Mouse (Mus musculus): ENCODE measurements around the gene Nppb. TPM values are rescaled to one million over a fixed set of nuclear protein-coding genes. Genes with fewer than 3 reads are reported as not detected.
A peak's percentile ranks its signal among the peaks of the same experiment; 100 is the strongest.

Gene Nppb
- polyA plus RNA-seq, 2 experiments, result not detected

GRCm38 (mm10) chr4:148004361-148004760 is 18.8 kb downstream of the Nppb start:
- no peaks in the 10 kb centered on the region for H3K36me3 ChIP-seq (replicated peaks; ENCODE audit: control insufficient read depth, insufficient read depth, low read depth)
- H3K27me3 ChIP-seq (ENCODE audit: control insufficient read depth, insufficient read depth, low read length), result no peaks in the 10 kb centered on the region
- no peak overlapping the region for H3K9ac ChIP-seq (replicated peaks)
- no peak overlapping the region for H3K4me2 ChIP-seq (ENCODE audit: low read depth)
- no peaks in the 10 kb centered on the region for H3K4me1 ChIP-seq (replicated peaks; ENCODE audit: control insufficient read depth in 2 of 2, insufficient read depth in 2 of 2, low read length in 1 of 2)
- ATAC-seq (ENCODE audit: insufficient read depth) (no peak), DNase-seq (ENCODE audit: low read depth in 3 of 3, low spot score in 3 of 3) (no peak)
- no peak overlapping the region for H3K27ac ChIP-seq
- H3K9me3 ChIP-seq (ENCODE audit: control insufficient read depth, low read length), result no peaks in the 10 kb centered on the region
- 79% methylated on average over 7 of the region's 7 CpGs for WGBS (ENCODE audit: insufficient replicate concordance)
- no peak overlapping the region for H3K4me3 ChIP-seq (ENCODE audit: insufficient read depth in 1 of 2, low read depth in 2 of 2, low read length in 2 of 2)
- TF ChIP-seq EP300 (IDR thresholded peaks at IDR 0.05; ENCODE audit: low read depth) (no peak), CTCF (IDR thresholded peaks at IDR 0.05; ENCODE audit: low read depth) (no peak)

- Histone ChIP-seq H3K27me3 (ENCODE audit: control insufficient read depth, insufficient read depth, low read length) (no peaks in the 10 kb centered on the region), H3K4me3 (ENCODE audit: insufficient read depth in 1 of 2, low read depth in 2 of 2, low read length in 2 of 2) (no peak overlapping the region), H3K27ac (no peak overlapping the region), H3K9me3 (ENCODE audit: control insufficient read depth, low read length) (no peaks in the 10 kb centered on the region), H3K4me2 (ENCODE audit: low read depth) (no peak overlapping the region), H3K36me3 (replicated peaks; ENCODE audit: control insufficient read depth, insufficient read depth, low read depth) (no peaks in the 10 kb centered on the region), H3K4me1 (replicated peaks; ENCODE audit: control insufficient read depth in 2 of 2, insufficient read depth in 2 of 2, low read length in 1 of 2) (no peaks in the 10 kb centered on the region), H3K9ac (replicated peaks) (no peak overlapping the region)
- 77% methylated on average over 4 of the region's 4 CpGs for WGBS (ENCODE audit: insufficient replicate concordance)
- DNase-seq (ENCODE audit: low read depth in 3 of 3, low spot score in 3 of 3), result peak in 1 of 3 experiments; percentile 6
- peak; percentile 76 for TF ChIP-seq CTCF (IDR thresholded peaks at IDR 0.05; ENCODE audit: low read depth)
- TF ChIP-seq EP300 (IDR thresholded peaks at IDR 0.05; ENCODE audit: low read depth), result no peak
- ATAC-seq (ENCODE audit: insufficient read depth), result no peak
Observed at GRCm38 (mm10) chr4:148008412-148008811, 22.8 kb downstream of the Nppb start.

- no peak overlapping the region for H3K27ac ChIP-seq
- no peak for TF ChIP-seq EP300 (IDR thresholded peaks at IDR 0.05; ENCODE audit: low read depth)
- no peak for TF ChIP-seq CTCF (IDR thresholded peaks at IDR 0.05; ENCODE audit: low read depth)
- H3K9me3 ChIP-seq (ENCODE audit: control insufficient read depth, low read length), result no peaks in the 10 kb centered on the region
- H3K4me2 ChIP-seq (ENCODE audit: low read depth), result no peak overlapping the region
- DNase-seq (ENCODE audit: low read depth in 3 of 3, low spot score in 3 of 3) (no peak), ATAC-seq (ENCODE audit: insufficient read depth) (no peak)
- no peaks in the 10 kb centered on the region for H3K27me3 ChIP-seq (ENCODE audit: control insufficient read depth, insufficient read depth, low read length)
- 68% methylated on average over 2 of the region's 2 CpGs for WGBS (ENCODE audit: insufficient replicate concordance)
- no peak overlapping the region for H3K4me3 ChIP-seq (ENCODE audit: insufficient read depth in 1 of 2, low read depth in 2 of 2, low read length in 2 of 2)
- no peak overlapping the region for H3K9ac ChIP-seq (replicated peaks)
- no peaks in the 10 kb centered on the region for H3K36me3 ChIP-seq (replicated peaks; ENCODE audit: control insufficient read depth, insufficient read depth, low read depth)
- H3K4me1 ChIP-seq (replicated peaks; ENCODE audit: control insufficient read depth in 2 of 2, insufficient read depth in 2 of 2, low read length in 1 of 2), result no peaks in the 10 kb centered on the region
Observed at GRCm38 (mm10) chr4:148009641-148010040, 24.1 kb downstream of the Nppb start.

GRCm38 (mm10) chr4:148011332-148011731 is 25.7 kb downstream of the Nppb start:
- Histone ChIP-seq H3K27ac (no peak overlapping the region), H3K4me3 (ENCODE audit: insufficient read depth in 1 of 2, low read depth in 2 of 2, low read length in 2 of 2) (no peak overlapping the region), H3K4me1 (replicated peaks; ENCODE audit: control insufficient read depth in 2 of 2, insufficient read depth in 2 of 2, low read length in 1 of 2) (no peaks in the 10 kb centered on the region), H3K9ac (replicated peaks) (no peak overlapping the region), H3K4me2 (ENCODE audit: low read depth) (no peak overlapping the region), H3K9me3 (ENCODE audit: control insufficient read depth, low read length) (no peaks in the 10 kb centered on the region), H3K36me3 (replicated peaks; ENCODE audit: control insufficient read depth, insufficient read depth, low read depth) (no peaks in the 10 kb centered on the region), H3K27me3 (ENCODE audit: control insufficient read depth, insufficient read depth, low read length) (no peaks in the 10 kb centered on the region)
- DNase-seq (ENCODE audit: low read depth in 3 of 3, low spot score in 3 of 3), result no peak
- WGBS (ENCODE audit: insufficient replicate concordance), result 70% methylated on average over 3 of the region's 3 CpGs
- TF ChIP-seq EP300 (IDR thresholded peaks at IDR 0.05; ENCODE audit: low read depth) (no peak), CTCF (IDR thresholded peaks at IDR 0.05; ENCODE audit: low read depth) (no peak)
- no peak for ATAC-seq (ENCODE audit: insufficient read depth)

- 74% methylated on average over 4 of the region's 4 CpGs for WGBS (ENCODE audit: insufficient replicate concordance)
- Histone ChIP-seq H3K9ac (replicated peaks) (no peak overlapping the region), H3K4me1 (replicated peaks; ENCODE audit: control insufficient read depth in 2 of 2, insufficient read depth in 2 of 2, low read length in 1 of 2) (no peaks in the 10 kb centered on the region), H3K27ac (no peak overlapping the region), H3K4me3 (ENCODE audit: insufficient read depth in 1 of 2, low read depth in 2 of 2, low read length in 2 of 2) (no peak overlapping the region), H3K27me3 (ENCODE audit: control insufficient read depth, insufficient read depth, low read length) (no peaks in the 10 kb centered on the region), H3K4me2 (ENCODE audit: low read depth) (no peak overlapping the region), H3K36me3 (replicated peaks; ENCODE audit: control insufficient read depth, insufficient read depth, low read depth) (no peaks in the 10 kb centered on the region), H3K9me3 (ENCODE audit: control insufficient read depth, low read length) (no peaks in the 10 kb centered on the region)
- no peak for DNase-seq (ENCODE audit: low read depth in 3 of 3, low spot score in 3 of 3)
- TF ChIP-seq EP300 (IDR thresholded peaks at IDR 0.05; ENCODE audit: low read depth), result no peak
- no peak for TF ChIP-seq CTCF (IDR thresholded peaks at IDR 0.05; ENCODE audit: low read depth)
- ATAC-seq (ENCODE audit: insufficient read depth), result no peak
Observed at GRCm38 (mm10) chr4:148012216-148012615, 26.6 kb downstream of the Nppb start.

Measured in liver, embryonic 14.5 days (tissue).